Mouse (Mus musculus) heart, adult 2 months (tissue): Measurements from ENCODE around the gene B4galt3. TPM values are rescaled to one million over a fixed set of nuclear protein-coding genes. Genes with fewer than 3 reads are reported as not detected.

Source experiments
- DNase-seq, 2 experiments: peaks; one replicate each; pipeline ENCODE4 v3.0.0; 2021
- H3K27ac ChIP-seq: fragments of 200-600 bp; 2 replicates; pipeline ENCODE4 v1.8.1; 2022
- H3K27me3 ChIP-seq: fragments of 200-500 bp; 2 replicates; pipeline ENCODE4 v1.6.1; 2012; ENCODE audit warnings: mild to moderate bottlenecking, low read length, inconsistent platforms, mixed read lengths; ENCODE audit not compliant: control insufficient read depth, insufficient read depth
- H3K36me3 ChIP-seq: fragments of 200-500 bp; 2 replicates; pipeline ENCODE4 v1.6.1; 2012; ENCODE audit warnings: low read length, inconsistent platforms; ENCODE audit not compliant: control insufficient read depth, insufficient read depth
- H3K4me1 ChIP-seq: fragments of 200-500 bp; 2 replicates; pipeline ENCODE4 v1.6.1; 2011; ENCODE audit warnings: low read length; ENCODE audit not compliant: control insufficient read depth, insufficient read depth
- H3K4me3 ChIP-seq: fragments of 200-600 bp; 2 replicates; pipeline ENCODE4 v1.8.1; 2022
- H3K79me2 ChIP-seq: fragments of 200-500 bp; replicated peaks from 2 replicates; pipeline ENCODE4 v1.6.1; 2012; ENCODE audit warnings: mild to moderate bottlenecking, inconsistent platforms, low read length, moderate library complexity, mixed read lengths; ENCODE audit not compliant: control insufficient read depth, insufficient read depth
- H3K9ac ChIP-seq: fragments of 200-500 bp; 2 replicates; pipeline ENCODE4 v1.6.1; 2012; ENCODE audit warnings: low read depth, mild to moderate bottlenecking, control low read depth, inconsistent platforms, low read length, mixed read lengths
- CTCF ChIP-seq: fragments of 200-600 bp; IDR thresholded peaks from 2 replicates; pipeline ENCODE4 v1.8.1; 2022; ENCODE audit warnings: antibody characterized with exemption, mild to moderate bottlenecking, moderate library complexity
- EP300 ChIP-seq: fragments of 200-500 bp; IDR thresholded peaks from 2 replicates; pipeline ENCODE4 v1.6.1; 2011; ENCODE audit warnings: low read depth, low read length, control low read depth; ENCODE audit not compliant: insufficient read depth
- POLR2A ChIP-seq: fragments of 200-500 bp; IDR thresholded peaks from 2 replicates; pipeline ENCODE4 v1.6.1; 2011; ENCODE audit warnings: mild to moderate bottlenecking, low read depth, low read length, control low read depth; ENCODE audit not compliant: insufficient read depth
- WGBS: fragments of 180-500 bp; shearing (Covaris S2); methylation state at CpG from one replicate; pipeline ENCODE4 v1.1.7; 2018; 5-methylcytosine and 5-hydroxymethylcytosine counted together
- intact Hi-C: fragments of 180-260 bp; cut with DNase I; formaldehyde crosslinking; loops from one replicate; pipeline ENCODE4 v1.15.1; 2025
- polyA plus RNA-seq: library from polyadenylated mRNA; depleted of rRNA; stranded (reverse); fragments of >200 nt; gene quantifications from 2 replicates; pipeline ENCODE4 v1.2.3, GENCODE M21; 2012; rRNA removed
- total RNA-seq, 2 experiments: library from RNA; stranded (reverse); gene quantifications; 2 replicates each; pipeline ENCODE4 v1.2.3; 2021

Gene B4galt3
- total and polyA plus RNA-seq, 3 experiments = 16.4 to 41.9 (median 17.4) TPM

- peak; percentile 82 for TF ChIP-seq CTCF
- no peak for TF ChIP-seq EP300
- no peak for TF ChIP-seq POLR2A
- H3K27me3 ChIP-seq = no peaks in the 10 kb centered on the region
- no peak overlapping the region for H3K27ac ChIP-seq
- peaks cover 2% of the 10 kb centered on the region; the same call in 1 of the 2 replicates for H3K4me1 ChIP-seq
- intact Hi-C loops = loop anchor here (5.0 kb wide), 1 partner anchor 246 kb away; no protein-coding TSS in a partner anchor
- no peak overlapping the region for H3K4me3 ChIP-seq
- H3K9ac ChIP-seq = no peak overlapping the region
- H3K36me3 ChIP-seq = peaks cover 4% of the 10 kb centered on the region; the same call in 1 of the 2 replicates
- H3K79me2 ChIP-seq = no peaks in the 10 kb centered on the region
- no peak for DNase-seq
These were observed 51.3 kb downstream of the B4galt3 start for GRCm38 (mm10) chr1:171321415-171321814.

DNA sequence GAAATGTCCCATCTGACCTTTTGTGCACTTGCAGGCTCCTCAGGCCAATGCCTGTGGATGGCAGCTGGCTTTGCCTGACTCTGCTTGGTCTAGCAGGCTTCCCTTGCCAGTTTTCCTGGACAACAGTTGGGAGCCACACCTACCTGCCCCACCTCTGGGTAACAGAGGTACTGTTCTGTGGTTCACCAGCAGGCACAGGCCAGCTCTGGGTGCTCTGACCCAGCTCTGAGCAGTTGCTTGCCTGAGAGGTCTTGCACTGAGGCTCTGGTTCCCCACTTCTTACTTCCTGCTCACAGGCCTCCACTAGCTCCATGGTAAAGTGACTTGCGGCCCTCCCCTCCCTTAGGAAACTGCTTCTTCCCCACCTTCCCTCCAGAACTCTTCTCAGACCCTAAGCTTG, 51.9 kb downstream of the B4galt3 start:
- TF ChIP-seq EP300 (no peak), POLR2A (no peak), CTCF (no peak)
- H3K4me3 ChIP-seq = no peak overlapping the region
- H3K79me2 ChIP-seq = no peaks in the 10 kb centered on the region
- H3K9ac ChIP-seq = no peak overlapping the region
- H3K27ac ChIP-seq = no peak overlapping the region
- 100% methylated on average over 1 of the region's 1 CpGs for WGBS
- DNase-seq = no peak
- peaks cover 4% of the 10 kb centered on the region; the same call in 1 of the 2 replicates for H3K36me3 ChIP-seq
- peaks cover 2% of the 10 kb centered on the region; the same call in 1 of the 2 replicates for H3K4me1 ChIP-seq
- H3K27me3 ChIP-seq = no peaks in the 10 kb centered on the region
- intact Hi-C loops = loop anchor here (2.0 to 5.0 kb wide), 2 partner anchors 35 to 245 kb away; no protein-coding TSS in a partner anchor

DNA sequence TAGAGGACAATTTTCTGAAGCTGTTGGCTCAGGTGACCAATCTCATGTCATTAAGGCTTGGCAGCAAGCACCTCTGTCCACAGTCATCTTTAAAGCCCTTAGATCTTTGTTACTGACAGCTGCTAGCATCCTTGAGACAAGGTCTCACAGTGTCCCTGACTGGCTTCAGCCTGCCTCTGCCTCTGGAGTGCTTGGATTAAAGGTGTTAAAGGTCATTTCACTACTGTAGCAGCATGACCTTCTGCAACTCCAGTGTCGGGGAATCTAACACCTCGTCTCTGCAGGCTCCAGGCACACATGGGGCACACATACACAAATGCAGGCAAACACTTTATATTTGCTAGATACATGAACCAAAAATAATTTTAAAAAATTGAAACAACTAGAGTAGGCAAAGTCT, 55.4 kb downstream of the B4galt3 start:
- WGBS = 70% methylated on average over 2 of the region's 2 CpGs
- no peak for DNase-seq
- Histone ChIP-seq H3K27me3 (no peaks in the 10 kb centered on the region), H3K36me3 (peaks cover 12% of the 10 kb centered on the region), H3K4me1 (peaks cover 5% of the 10 kb centered on the region), H3K9ac (no peak overlapping the region), H3K4me3 (no peak overlapping the region), H3K27ac (no peak overlapping the region), H3K79me2 (peaks cover 7% of the 10 kb centered on the region; the same call in 1 of the 2 replicates)
- TF ChIP-seq POLR2A (no peak), EP300 (no peak), CTCF (no peak)
- intact Hi-C loops = loop anchor here (5.0 kb wide), 2 partner anchors 103 to 213 kb away; partner anchors contain the start of genes Cfap126 and Tomm40l

Other genes with a start within 250 kb of the B4galt3 start
- 10 to 100 TPM; 12.1 to 12.7 TPM for gene Fcgr3, start 205.4 kb upstream of the B4galt3 start, total RNA-seq
- gene Fcgr3, start 205.4 kb upstream of the B4galt3 start, polyA plus RNA-seq = 11.5 and 12.6 TPM in 2 replicates
- under 1 TPM; 0.89 to 0.98 TPM for gene Cfap126, start 156.4 kb upstream of the B4galt3 start, total RNA-seq
- 2.1 and 6.3 TPM in 2 replicates for gene Cfap126, start 156.4 kb upstream of the B4galt3 start, polyA plus RNA-seq
- gene Sdhc, start 119.7 kb upstream of the B4galt3 start, total RNA-seq = 1,000 to 10,000 TPM; 1,087 to 1,288 TPM
- gene Sdhc, start 119.7 kb upstream of the B4galt3 start, polyA plus RNA-seq = 1,025 and 1,670 TPM in 2 replicates
- under 1 TPM in 1 of 2 experiments, not detected in 1; 0.39 TPM for gene Mpz, start 119.6 kb upstream of the B4galt3 start, total RNA-seq
- 3.2 and 8.0 TPM in 2 replicates for gene Mpz, start 119.6 kb upstream of the B4galt3 start, polyA plus RNA-seq
- 100 to 1,000 TPM; 255 to 283 TPM for gene Pcp4l1, start 74.1 kb upstream of the B4galt3 start, total RNA-seq
- gene Pcp4l1, start 74.1 kb upstream of the B4galt3 start, polyA plus RNA-seq = 165 and 190 TPM in 2 replicates
- gene Nr1i3, start 56.4 kb upstream of the B4galt3 start, total RNA-seq = not detected
- gene Nr1i3, start 56.4 kb upstream of the B4galt3 start, polyA plus RNA-seq = 0.12 TPM in 1 of 2 replicates, not detected in the other
- 10 to 100 TPM; 79.8 to 81.6 TPM for gene Tomm40l, start 47.8 kb upstream of the B4galt3 start, total RNA-seq
- gene Tomm40l, start 47.8 kb upstream of the B4galt3 start, polyA plus RNA-seq = 63.9 and 83.2 TPM in 2 replicates
- 1 to 10 TPM; 2.1 to 2.2 TPM for gene Apoa2, start 45.3 kb upstream of the B4galt3 start, total RNA-seq
- gene Apoa2, start 45.3 kb upstream of the B4galt3 start, polyA plus RNA-seq = 3.9 and 15.3 TPM in 2 replicates
- gene Fcer1g, start 36.0 kb upstream of the B4galt3 start, total RNA-seq = 10 to 100 TPM; 12.4 to 15.3 TPM
- 32.7 and 50.8 TPM in 2 replicates for gene Fcer1g, start 36.0 kb upstream of the B4galt3 start, polyA plus RNA-seq
- gene Adamts4, start 19.9 kb upstream of the B4galt3 start, total RNA-seq = 1 to 10 TPM in 1 of 2 experiments, under 1 TPM in 1; 0.29 to 1.5 TPM
- 0.92 and 0.94 TPM in 2 replicates for gene Adamts4, start 19.9 kb upstream of the B4galt3 start, polyA plus RNA-seq
- 1,000 to 10,000 TPM; 1,369 to 1,610 TPM for gene Ndufs2, start 18.9 kb upstream of the B4galt3 start, total RNA-seq
- 997 and 1,250 TPM in 2 replicates for gene Ndufs2, start 18.9 kb upstream of the B4galt3 start, polyA plus RNA-seq
- gene Ppox, start 10.9 kb downstream of the B4galt3 start, total RNA-seq = 10 to 100 TPM in 1 of 2 experiments, 1 to 10 TPM in 1; 9.7 to 12.0 TPM
- gene Ppox, start 10.9 kb downstream of the B4galt3 start, polyA plus RNA-seq = 31.4 and 33.1 TPM in 2 replicates
- 10 to 100 TPM; 19.9 to 20.1 TPM for gene Usp21, start 17.7 kb downstream of the B4galt3 start, total RNA-seq
- gene Usp21, start 17.7 kb downstream of the B4galt3 start, polyA plus RNA-seq = 31.7 and 37.9 TPM in 2 replicates
- gene Ufc1, start 24.7 kb downstream of the B4galt3 start, total RNA-seq = 10 to 100 TPM; 80.5 to 93.5 TPM
- 29.7 and 37.7 TPM in 2 replicates for gene Ufc1, start 24.7 kb downstream of the B4galt3 start, polyA plus RNA-seq
- 10 to 100 TPM; 20.8 to 22.9 TPM for gene Dedd, start 58.8 kb downstream of the B4galt3 start, total RNA-seq
- gene Dedd, start 58.8 kb downstream of the B4galt3 start, polyA plus RNA-seq = 28.8 and 33.0 TPM in 2 replicates
- 10 to 100 TPM; 25.9 to 32.7 TPM for gene Nit1, start 75.3 kb downstream of the B4galt3 start, total RNA-seq
- gene Nit1, start 75.3 kb downstream of the B4galt3 start, polyA plus RNA-seq = 40.1 and 41.3 TPM in 2 replicates
- 10 to 100 TPM; 68.3 to 97.4 TPM for gene Pfdn2, start 75.3 kb downstream of the B4galt3 start, total RNA-seq
- gene Pfdn2, start 75.3 kb downstream of the B4galt3 start, polyA plus RNA-seq = 25.4 and 29.8 TPM in 2 replicates
- gene Klhdc9, start 90.5 kb downstream of the B4galt3 start, total RNA-seq = under 1 TPM in 1 of 2 experiments, not detected in 1; 0.16 TPM
- 0.20 and 0.25 TPM in 2 replicates for gene Klhdc9, start 90.5 kb downstream of the B4galt3 start, polyA plus RNA-seq
- under 1 TPM; 0.13 to 0.23 TPM for gene Nectin4, start 99.8 kb downstream of the B4galt3 start, total RNA-seq
- 0.21 and 0.29 TPM in 2 replicates for gene Nectin4, start 99.8 kb downstream of the B4galt3 start, polyA plus RNA-seq
- gene Arhgap30, start 118.6 kb downstream of the B4galt3 start, total RNA-seq = 1 to 10 TPM; 2.3 to 2.4 TPM
- gene Arhgap30, start 118.6 kb downstream of the B4galt3 start, polyA plus RNA-seq = 2.6 and 3.2 TPM in 2 replicates
- 10 to 100 TPM; 38.4 to 46.6 TPM for gene Usf1, start 141.0 kb downstream of the B4galt3 start, total RNA-seq
- gene Usf1, start 141.0 kb downstream of the B4galt3 start, polyA plus RNA-seq = 47.8 and 64.2 TPM in 2 replicates
- 1 to 10 TPM; 1.3 to 1.8 TPM for gene Tstd1, start 148.5 kb downstream of the B4galt3 start, total RNA-seq
- 2.2 and 3.1 TPM in 2 replicates for gene Tstd1, start 148.5 kb downstream of the B4galt3 start, polyA plus RNA-seq
- gene F11r, start 167.2 kb downstream of the B4galt3 start, total RNA-seq = 10 to 100 TPM; 32.9 to 36.1 TPM
- gene F11r, start 167.2 kb downstream of the B4galt3 start, polyA plus RNA-seq = 47.5 and 58.3 TPM in 2 replicates
- 1 to 10 TPM; 1.6 to 2.2 TPM for gene Alyref2, start 233.2 kb downstream of the B4galt3 start, total RNA-seq
- 2.5 TPM in 2 replicates for gene Alyref2, start 233.2 kb downstream of the B4galt3 start, polyA plus RNA-seq